Mouse (Mus musculus): ENCODE measurements around the gene Crebbp. TPM values are rescaled to one million over a fixed set of nuclear protein-coding genes. Genes with fewer than 3 reads are reported as not detected.

The Crebbp gene
- total and polyA plus RNA-seq, 3 experiments: 5.4 to 18.8 (median 14.7) TPM

DNA sequence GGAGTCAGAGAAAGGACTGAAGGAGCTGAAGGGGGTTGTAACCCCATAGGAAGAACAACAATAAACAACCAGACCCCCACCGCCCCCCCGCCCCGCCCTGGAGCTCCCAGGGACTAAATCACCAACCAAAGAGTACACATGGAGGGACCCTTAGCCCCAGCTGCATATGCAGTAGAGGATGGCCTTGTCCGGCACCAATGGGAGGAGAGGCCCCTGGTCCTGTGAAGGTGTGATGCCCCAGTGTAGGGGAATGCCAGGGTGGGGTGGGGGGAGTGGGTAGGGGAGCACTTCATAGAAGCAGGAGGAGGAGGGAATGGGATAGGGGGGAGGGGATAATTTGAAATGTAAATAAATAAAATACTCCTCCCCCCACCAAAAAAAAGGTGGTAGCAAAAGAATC is 15.8 kb downstream of the Crebbp start:
- H3K79me2 ChIP-seq (replicated peaks; ENCODE audit: control insufficient read depth, extremely low read depth, insufficient read depth, poor library complexity, severe bottlenecking): peaks cover 79% of the 10 kb centered on the region
- in situ Hi-C loops (cut with MboI; ENCODE audit: low pct_ligation_motif_present, low pct_unique_long_range_greater_than_20kb, low sequenced_read_pairs) (no loop called here), dilution Hi-C loops (cut with MboI; ENCODE audit: extremely low pct_ligation_motif_present, extremely low pct_unique_long_range_greater_than_20kb, low sequenced_read_pairs) (no loop called here)
- no peaks in the 10 kb centered on the region for H3K27me3 ChIP-seq (replicated peaks)
- H3K27ac ChIP-seq (ENCODE audit: insufficient read depth, low read depth): no peak overlapping the region
- H3K4me2 ChIP-seq (ENCODE audit: insufficient read depth, low read depth, poor library complexity, severe bottlenecking): no peak overlapping the region
- H3K4me1 ChIP-seq (ENCODE audit: control insufficient read depth in 1 of 2, insufficient read depth in 2 of 2): peaks cover 7 to 86% of the 10 kb centered on the region in 2 experiments; a peak in 3 of 4 replicates
- H3K9me3 ChIP-seq (replicated peaks; ENCODE audit: low read length): no peaks in the 10 kb centered on the region
- H3K4me3 ChIP-seq (replicated peaks in 1 of 3; ENCODE audit: low read depth in 2 of 3, low read length in 2 of 3, poor library complexity in 1 of 3): no peak overlapping the region
- no peak for DNase-seq (ENCODE audit: extremely low read depth)
- peaks cover 0 to 9% of the 10 kb centered on the region in 2 experiments for H3K36me3 ChIP-seq (replicated peaks in 1 of 2; ENCODE audit: control insufficient read depth in 1 of 2, insufficient read depth in 1 of 2, low read length in 1 of 2)
- no peak overlapping the region for H3K9ac ChIP-seq (ENCODE audit: insufficient read depth, low read depth)
- TF ChIP-seq ZKSCAN1 (IDR thresholded peaks at IDR 0.05; ENCODE audit: borderline replicate concordance, low read depth, low read length): no peak
- no peak for TF ChIP-seq MYC (IDR thresholded peaks at IDR 0.05; ENCODE audit: low read depth, low read length)
- no peak for TF ChIP-seq E2F4 (IDR thresholded peaks at IDR 0.05; ENCODE audit: insufficient replicate concordance, low read depth, low read length)
- no peak for TF ChIP-seq IRF4 (IDR thresholded peaks at IDR 0.05; ENCODE audit: low read depth, low read length)
- TF ChIP-seq NELFE (IDR thresholded peaks at IDR 0.05; ENCODE audit: low read depth, low read length): no peak
- no peak for TF ChIP-seq CHD2 (IDR thresholded peaks at IDR 0.05; ENCODE audit: low read length)
- no peak for TF ChIP-seq BHLHE40 (IDR thresholded peaks at IDR 0.05; ENCODE audit: low read depth, low read length)
- no peak for TF ChIP-seq POLR2AphosphoS2 (IDR thresholded peaks at IDR 0.05; ENCODE audit: low read depth, low read length)
- TF ChIP-seq ZMIZ1 (IDR thresholded peaks at IDR 0.05; ENCODE audit: low read depth, low read length): no peak
- TF ChIP-seq JUND (conservative IDR thresholded peaks at IDR 0.05; ENCODE audit: low read depth, low read length): no peak
- no peak for TF ChIP-seq ZC3H11A (IDR thresholded peaks at IDR 0.05; ENCODE audit: low read depth, low read length)
- no peak for TF ChIP-seq TBP (conservative IDR thresholded peaks at IDR 0.05; ENCODE audit: low read depth, low read length)
- no peak for TF ChIP-seq SIN3A (IDR thresholded peaks at IDR 0.05; ENCODE audit: low read length)
- no peak for TF ChIP-seq POLR2A (IDR thresholded peaks at IDR 0.05; ENCODE audit: low read depth, low read length)
- TF ChIP-seq RAD21 (IDR thresholded peaks at IDR 0.05; ENCODE audit: low read depth, low read length): no peak
- TF ChIP-seq TCF12 (IDR thresholded peaks at IDR 0.05; ENCODE audit: low read depth, low read length): no peak
- TF ChIP-seq KAT2A (IDR thresholded peaks at IDR 0.05; ENCODE audit: insufficient replicate concordance, low read length): no peak
- no peak for TF ChIP-seq MAFK (IDR thresholded peaks at IDR 0.05; ENCODE audit: insufficient replicate concordance, low read length)
- TF ChIP-seq MAZ (IDR thresholded peaks at IDR 0.05; ENCODE audit: low read depth, low read length): no peak

DNA sequence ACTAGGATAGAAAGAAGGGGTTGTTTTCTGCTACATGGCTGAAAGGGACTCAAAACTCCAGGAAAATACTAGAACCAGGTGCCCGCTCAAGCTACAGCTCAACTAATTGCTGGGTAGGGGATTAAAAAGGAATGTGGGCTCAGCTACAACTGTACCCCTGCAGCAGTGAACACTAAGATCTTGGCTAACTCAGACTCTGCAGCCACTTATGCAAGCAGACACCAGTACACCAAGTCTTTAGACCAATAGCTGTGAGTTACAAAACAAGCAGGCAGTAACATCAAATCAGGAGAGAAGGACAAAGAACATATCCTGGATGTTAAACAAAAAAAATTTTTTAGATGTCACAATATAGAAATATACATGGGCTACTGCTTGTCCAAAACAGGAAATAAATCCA is 23.6 kb downstream of the Crebbp start:
- no peak for DNase-seq (ENCODE audit: extremely low read depth)
- in situ Hi-C loops (cut with MboI; ENCODE audit: low pct_ligation_motif_present, low pct_unique_long_range_greater_than_20kb, low sequenced_read_pairs) (no loop called here), dilution Hi-C loops (cut with MboI; ENCODE audit: extremely low pct_ligation_motif_present, extremely low pct_unique_long_range_greater_than_20kb, low sequenced_read_pairs) (no loop called here)
- peaks cover 0 to 10% of the 10 kb centered on the region in 2 experiments for H3K36me3 ChIP-seq (replicated peaks in 1 of 2; ENCODE audit: control insufficient read depth in 1 of 2, insufficient read depth in 1 of 2, low read length in 1 of 2)
- no peak overlapping the region for H3K4me3 ChIP-seq (replicated peaks in 1 of 3; ENCODE audit: low read depth in 2 of 3, low read length in 2 of 3, poor library complexity in 1 of 3)
- no peaks in the 10 kb centered on the region for H3K9me3 ChIP-seq (replicated peaks; ENCODE audit: low read length)
- H3K9ac ChIP-seq (ENCODE audit: insufficient read depth, low read depth): no peak overlapping the region
- TF ChIP-seq IRF4 (IDR thresholded peaks at IDR 0.05; ENCODE audit: low read depth, low read length) (no peak), KAT2A (IDR thresholded peaks at IDR 0.05; ENCODE audit: insufficient replicate concordance, low read length) (no peak)
- H3K79me2 ChIP-seq (replicated peaks; ENCODE audit: control insufficient read depth, extremely low read depth, insufficient read depth, poor library complexity, severe bottlenecking): peaks cover 68% of the 10 kb centered on the region
- H3K4me2 ChIP-seq (ENCODE audit: insufficient read depth, low read depth, poor library complexity, severe bottlenecking): no peak overlapping the region
- no peak overlapping the region for H3K27ac ChIP-seq (ENCODE audit: insufficient read depth, low read depth)
- H3K27me3 ChIP-seq (replicated peaks): no peaks in the 10 kb centered on the region
- H3K4me1 ChIP-seq (ENCODE audit: control insufficient read depth in 1 of 2, insufficient read depth in 2 of 2): peaks cover 0 to 54% of the 10 kb centered on the region in 2 experiments; a peak in 2 of 4 replicates

Measured in CH12.LX (cell line).